Mouse (Mus musculus): Measurements from ENCODE around the gene Oxct2a. TPM values are rescaled to one million over a fixed set of nuclear protein-coding genes. Genes with fewer than 3 reads are reported as not detected.
"Not testable (repeated sequence)": the region's sequence is repeated elsewhere in the genome, so short reads cannot be mapped to it uniquely, and the experiment has no call there.

Oxct2a gene
- polyA plus RNA-seq, 1 experiment from 2014 or later: not detected

DNA sequence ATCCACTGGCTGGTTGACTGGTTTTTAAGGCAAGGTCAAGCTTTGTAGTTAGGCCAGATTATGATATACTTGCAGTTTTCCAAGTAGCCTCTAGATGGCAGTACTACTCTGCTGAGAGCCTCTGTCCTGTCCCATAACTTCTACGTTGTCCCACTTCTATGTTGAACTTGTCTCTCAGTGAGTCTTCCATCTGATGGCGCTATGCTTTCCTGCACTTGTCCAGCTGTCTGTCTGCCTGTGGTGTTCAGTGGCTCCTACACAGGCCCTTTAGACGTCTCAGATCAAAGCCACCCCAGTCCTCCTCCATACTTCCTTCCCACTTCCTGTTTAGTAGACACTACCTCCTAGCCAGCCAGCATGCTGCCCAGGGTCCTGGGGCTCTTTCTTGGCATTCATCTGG is 17.6 kb downstream of the Oxct2a start:
- Histone ChIP-seq H3K4me3 (replicated peaks; ENCODE audit: low read depth, low read length) (no peak overlapping the region), H3K9me3 (ENCODE audit: control insufficient read depth, low read length) (no peaks in the 10 kb centered on the region), H3K36me3 (ENCODE audit: control insufficient read depth, insufficient read depth, low read length) (peaks cover 19% of the 10 kb centered on the region), H3K27me3 (ENCODE audit: control insufficient read depth, insufficient read depth, low read length) (no peaks in the 10 kb centered on the region), H3K4me2 (ENCODE audit: low read length) (no peak overlapping the region), H3K27ac (replicated peaks; ENCODE audit: low read depth, low read length) (no peak overlapping the region), H3K9ac (replicated peaks; ENCODE audit: low read length) (no peak overlapping the region), H3K4me1 (ENCODE audit: control insufficient read depth, insufficient read depth, low read length) (no peaks in the 10 kb centered on the region)
- peak; percentile 74 for DNase-seq
- no peak for ATAC-seq (ENCODE audit: low FRiP score, low TSS enrichment)
- WGBS: 43% methylated on average over 3 of the region's 3 CpGs

DNA sequence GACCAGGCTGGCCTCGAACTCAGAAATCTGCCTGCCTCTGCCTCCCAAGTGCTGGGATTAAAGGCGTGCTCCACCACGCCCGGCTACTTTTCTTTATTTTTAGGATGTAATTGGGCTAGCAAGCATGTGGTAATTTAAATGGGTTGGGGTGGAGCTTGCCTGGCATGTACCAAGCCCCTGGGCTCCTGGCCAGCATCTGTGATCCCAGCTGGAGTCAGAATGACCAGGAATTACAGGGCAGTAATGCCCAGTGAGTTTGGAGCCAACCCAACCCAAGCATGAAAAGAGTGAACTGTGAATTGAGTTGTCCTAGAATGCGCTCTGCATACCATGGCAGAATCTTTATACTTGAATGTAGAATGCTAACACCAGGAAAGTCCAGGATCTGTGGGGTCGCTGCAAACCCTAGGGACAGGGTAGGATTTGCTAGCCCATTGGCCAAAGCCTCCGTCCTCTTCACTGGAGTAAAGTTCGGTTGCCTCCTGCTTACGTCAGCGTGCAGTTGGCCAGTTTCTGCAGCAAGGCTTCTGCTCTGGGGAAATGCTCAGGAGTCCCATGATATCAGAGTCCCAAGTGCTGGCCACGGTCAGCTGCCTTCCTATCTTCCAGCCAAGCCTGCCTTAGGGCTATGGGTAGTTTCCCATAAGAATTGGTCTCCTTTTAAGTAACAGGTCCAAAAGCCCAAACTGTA is 24.3 kb downstream of the Oxct2a start:
- Histone ChIP-seq H3K9ac (replicated peaks; ENCODE audit: low read length) (no peak overlapping the region), H3K4me3 (replicated peaks; ENCODE audit: low read depth, low read length) (no peak overlapping the region), H3K4me1 (ENCODE audit: control insufficient read depth, insufficient read depth, low read length) (no peaks in the 10 kb centered on the region), H3K9me3 (ENCODE audit: control insufficient read depth, low read length) (no peaks in the 10 kb centered on the region), H3K27me3 (ENCODE audit: control insufficient read depth, insufficient read depth, low read length) (no peaks in the 10 kb centered on the region), H3K36me3 (ENCODE audit: control insufficient read depth, insufficient read depth, low read length) (peaks cover 79% of the 10 kb centered on the region), H3K27ac (replicated peaks; ENCODE audit: low read depth, low read length) (no peak overlapping the region), H3K4me2 (ENCODE audit: low read length) (no peak overlapping the region)
- no peak for DNase-seq
- 94% methylated on average over 11 of the region's 11 CpGs for WGBS
- no peak for ATAC-seq (ENCODE audit: low FRiP score, low TSS enrichment)

DNA sequence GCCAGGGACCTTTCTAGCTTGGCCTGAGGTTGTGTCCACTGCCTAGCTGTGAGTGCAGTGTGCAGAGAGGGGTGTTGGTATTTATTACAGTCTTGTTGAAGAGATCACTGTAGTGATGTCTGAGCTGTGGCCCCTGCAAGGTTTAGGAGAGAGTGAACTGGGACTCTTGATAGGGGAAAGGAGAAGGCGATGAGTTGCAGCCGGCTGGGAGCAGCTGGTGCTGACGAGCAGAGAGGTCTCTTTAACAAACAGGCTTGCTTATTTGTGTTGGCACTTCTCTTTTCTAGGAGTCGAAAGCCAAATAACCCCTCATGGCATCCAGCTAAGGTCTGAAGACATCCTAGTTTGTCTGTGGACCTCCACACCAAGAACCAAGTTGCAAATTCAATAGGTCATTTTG is 25.2 kb downstream of the Oxct2a start:
- ATAC-seq (ENCODE audit: low FRiP score, low TSS enrichment): no peak
- Histone ChIP-seq H3K27me3 (ENCODE audit: control insufficient read depth, insufficient read depth, low read length) (no peaks in the 10 kb centered on the region), H3K9ac (replicated peaks; ENCODE audit: low read length) (no peak overlapping the region), H3K4me2 (ENCODE audit: low read length) (no peak overlapping the region), H3K36me3 (ENCODE audit: control insufficient read depth, insufficient read depth, low read length) (peaks cover 81% of the 10 kb centered on the region), H3K9me3 (ENCODE audit: control insufficient read depth, low read length) (no peaks in the 10 kb centered on the region), H3K4me3 (replicated peaks; ENCODE audit: low read depth, low read length) (no peak overlapping the region), H3K4me1 (ENCODE audit: control insufficient read depth, insufficient read depth, low read length) (no peaks in the 10 kb centered on the region), H3K27ac (replicated peaks; ENCODE audit: low read depth, low read length) (no peak overlapping the region)
- DNase-seq: no peak
- WGBS: 89% methylated on average over 4 of the region's 4 CpGs

DNA sequence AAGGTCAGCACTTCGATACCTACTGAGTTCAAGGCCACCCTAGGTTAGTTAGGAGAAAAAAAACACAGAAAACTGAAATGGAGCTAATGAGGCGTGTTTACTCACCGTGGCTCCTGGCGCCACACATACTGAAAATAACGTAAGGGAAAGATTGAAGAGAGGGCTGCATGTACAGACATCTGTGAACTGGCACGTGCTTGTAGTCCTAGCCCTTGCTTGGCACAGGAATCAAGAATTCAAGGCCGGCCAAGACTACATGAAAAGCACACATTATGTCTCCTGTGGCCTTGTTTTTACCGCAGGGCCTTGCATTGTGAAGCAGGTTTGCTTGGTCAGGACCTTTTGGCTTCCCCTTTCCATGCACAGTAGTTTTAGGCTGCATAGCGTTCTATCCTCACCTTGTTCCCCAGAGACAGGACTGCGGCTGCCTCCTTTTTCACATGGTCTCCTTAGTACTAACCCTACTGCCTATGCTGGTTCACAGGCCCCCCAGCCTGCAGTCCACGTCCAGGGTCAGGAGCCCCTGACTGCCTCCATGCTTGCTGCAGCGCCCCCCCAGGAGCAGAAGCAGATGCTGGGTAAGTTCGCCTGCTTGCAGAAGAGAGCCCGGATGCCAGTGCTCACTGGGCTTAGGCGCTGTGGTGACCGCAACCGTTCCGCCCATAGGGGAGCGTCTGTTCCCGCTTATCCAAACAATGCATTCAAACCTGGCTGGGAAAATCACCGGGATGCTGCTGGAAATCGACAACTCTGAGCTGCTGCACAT is 26.1 kb downstream of the Oxct2a start:
- Histone ChIP-seq H3K9ac (replicated peaks; ENCODE audit: low read length) (no peak overlapping the region), H3K36me3 (ENCODE audit: control insufficient read depth, insufficient read depth, low read length) (peaks cover 81% of the 10 kb centered on the region), H3K27ac (replicated peaks; ENCODE audit: low read depth, low read length) (no peak overlapping the region), H3K4me2 (ENCODE audit: low read length) (no peak overlapping the region), H3K4me1 (ENCODE audit: control insufficient read depth, insufficient read depth, low read length) (no peaks in the 10 kb centered on the region), H3K9me3 (ENCODE audit: control insufficient read depth, low read length) (no peaks in the 10 kb centered on the region), H3K27me3 (ENCODE audit: control insufficient read depth, insufficient read depth, low read length) (no peaks in the 10 kb centered on the region), H3K4me3 (replicated peaks; ENCODE audit: low read depth, low read length) (no peak overlapping the region)
- no peak for DNase-seq
- WGBS: 93% methylated on average over 22 of the region's 22 CpGs
- ATAC-seq (ENCODE audit: low FRiP score, low TSS enrichment): no peak

DNA sequence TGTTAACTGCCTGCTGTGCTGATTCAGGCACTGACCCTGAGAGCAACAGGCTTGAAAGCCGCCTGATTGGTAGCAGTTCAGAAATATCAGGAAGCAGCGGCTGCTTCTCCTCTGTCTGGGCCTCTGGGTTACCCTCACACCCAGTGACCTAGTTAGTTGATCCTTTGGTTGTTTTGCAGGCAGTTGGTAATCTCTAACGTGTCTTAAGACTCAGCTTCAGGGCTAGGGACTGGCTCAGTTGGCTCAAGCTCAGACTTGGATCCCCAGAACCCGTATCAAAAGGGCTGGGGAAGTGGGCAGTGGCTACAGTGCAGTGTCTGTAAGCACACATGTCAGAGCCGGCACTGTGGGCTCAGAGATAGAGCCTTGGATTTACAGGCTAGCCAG is 27.3 kb downstream of the Oxct2a start:
- DNase-seq (no peak), ATAC-seq (ENCODE audit: low FRiP score, low TSS enrichment) (no peak)
- Histone ChIP-seq H3K27ac (replicated peaks; ENCODE audit: low read depth, low read length) (no peak overlapping the region), H3K9ac (replicated peaks; ENCODE audit: low read length) (no peak overlapping the region), H3K9me3 (ENCODE audit: control insufficient read depth, low read length) (no peaks in the 10 kb centered on the region), H3K4me2 (ENCODE audit: low read length) (no peak overlapping the region), H3K27me3 (ENCODE audit: control insufficient read depth, insufficient read depth, low read length) (no peaks in the 10 kb centered on the region), H3K36me3 (ENCODE audit: control insufficient read depth, insufficient read depth, low read length) (peaks cover 89% of the 10 kb centered on the region), H3K4me3 (replicated peaks; ENCODE audit: low read depth, low read length) (no peak overlapping the region), H3K4me1 (ENCODE audit: control insufficient read depth, insufficient read depth, low read length) (no peaks in the 10 kb centered on the region)
- WGBS: 94% methylated on average over 5 of the region's 5 CpGs

DNA sequence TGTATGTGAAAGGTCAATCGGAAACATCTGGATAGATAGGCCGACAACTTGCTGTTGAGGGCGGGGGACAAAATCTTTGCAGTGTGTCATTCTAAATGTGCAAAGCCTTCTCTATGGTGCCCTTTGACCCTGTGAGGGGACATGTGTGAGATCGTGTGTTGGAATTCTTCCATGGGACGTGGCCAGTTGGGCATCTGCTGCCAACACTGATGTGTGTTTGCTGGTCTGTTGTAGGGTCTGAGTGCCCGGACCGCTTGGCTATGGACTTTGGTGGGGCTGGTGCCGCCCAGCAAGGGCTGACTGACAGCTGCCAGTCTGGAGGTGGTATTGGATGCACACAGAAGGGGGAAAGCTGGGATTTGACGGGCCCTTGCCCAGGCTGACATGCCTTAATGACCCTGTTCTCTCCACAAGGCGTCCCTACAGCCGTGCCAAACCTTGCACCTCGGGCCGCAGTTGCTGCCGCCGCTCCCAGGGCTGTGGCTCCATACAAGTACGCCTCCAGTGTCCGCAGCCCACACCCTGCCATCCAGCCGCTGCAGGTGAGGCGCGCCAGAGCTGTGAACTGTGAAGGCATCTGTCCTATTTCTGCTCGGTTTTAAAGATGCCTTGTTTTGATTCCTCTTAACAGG is 27.8 kb downstream of the Oxct2a start:
- no peaks in the 10 kb centered on the region for H3K27me3 ChIP-seq (ENCODE audit: control insufficient read depth, insufficient read depth, low read length)
- no peaks in the 10 kb centered on the region for H3K9me3 ChIP-seq (ENCODE audit: control insufficient read depth, low read length)
- no peak overlapping the region for H3K4me3 ChIP-seq (replicated peaks; ENCODE audit: low read depth, low read length)
- no peak overlapping the region for H3K9ac ChIP-seq (replicated peaks; ENCODE audit: low read length)
- H3K27ac ChIP-seq (replicated peaks; ENCODE audit: low read depth, low read length): no peak overlapping the region
- peaks cover 94% of the 10 kb centered on the region for H3K36me3 ChIP-seq (ENCODE audit: control insufficient read depth, insufficient read depth, low read length)
- H3K4me1 ChIP-seq (ENCODE audit: control insufficient read depth, insufficient read depth, low read length): no peaks in the 10 kb centered on the region
- ATAC-seq (ENCODE audit: low FRiP score, low TSS enrichment): no peak
- WGBS: 93% methylated on average over 21 of the region's 21 CpGs
- DNase-seq: no peak
- H3K4me2 ChIP-seq (ENCODE audit: low read length): no peak overlapping the region

DNA sequence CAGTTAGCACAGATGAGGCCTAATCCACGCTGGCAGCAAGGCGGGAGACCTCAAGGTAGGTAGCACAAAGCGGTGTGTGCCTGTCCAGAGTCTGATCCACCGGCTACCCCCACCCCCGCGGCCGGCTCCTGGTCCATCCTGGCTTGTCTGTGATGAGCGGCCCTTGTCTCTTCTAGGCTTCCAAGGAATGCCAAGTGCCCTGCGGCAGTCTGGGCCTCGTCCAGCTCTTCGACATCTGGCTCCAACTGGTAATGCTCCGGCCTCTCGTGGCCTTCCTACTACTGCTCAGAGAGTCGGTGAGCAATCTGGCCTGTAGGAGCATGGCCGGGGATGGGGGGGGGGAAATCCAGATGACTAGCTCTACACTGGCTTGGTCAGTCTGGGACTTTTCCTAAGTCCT is 28.4 kb downstream of the Oxct2a start:
- 97% methylated on average over 15 of the region's 15 CpGs for WGBS
- not testable (repeated sequence) for H3K4me1 ChIP-seq (ENCODE audit: control insufficient read depth, insufficient read depth, low read length); H3K27me3 ChIP-seq (ENCODE audit: control insufficient read depth, insufficient read depth, low read length); H3K9ac ChIP-seq (replicated peaks; ENCODE audit: low read length); H3K9me3 ChIP-seq (ENCODE audit: control insufficient read depth, low read length); H3K4me2 ChIP-seq (ENCODE audit: low read length); H3K27ac ChIP-seq (replicated peaks; ENCODE audit: low read depth, low read length); ATAC-seq (ENCODE audit: low FRiP score, low TSS enrichment); H3K4me3 ChIP-seq (replicated peaks; ENCODE audit: low read depth, low read length); DNase-seq
- peaks cover 94% of the 10 kb centered on the region for H3K36me3 ChIP-seq (ENCODE audit: control insufficient read depth, insufficient read depth, low read length)

DNA sequence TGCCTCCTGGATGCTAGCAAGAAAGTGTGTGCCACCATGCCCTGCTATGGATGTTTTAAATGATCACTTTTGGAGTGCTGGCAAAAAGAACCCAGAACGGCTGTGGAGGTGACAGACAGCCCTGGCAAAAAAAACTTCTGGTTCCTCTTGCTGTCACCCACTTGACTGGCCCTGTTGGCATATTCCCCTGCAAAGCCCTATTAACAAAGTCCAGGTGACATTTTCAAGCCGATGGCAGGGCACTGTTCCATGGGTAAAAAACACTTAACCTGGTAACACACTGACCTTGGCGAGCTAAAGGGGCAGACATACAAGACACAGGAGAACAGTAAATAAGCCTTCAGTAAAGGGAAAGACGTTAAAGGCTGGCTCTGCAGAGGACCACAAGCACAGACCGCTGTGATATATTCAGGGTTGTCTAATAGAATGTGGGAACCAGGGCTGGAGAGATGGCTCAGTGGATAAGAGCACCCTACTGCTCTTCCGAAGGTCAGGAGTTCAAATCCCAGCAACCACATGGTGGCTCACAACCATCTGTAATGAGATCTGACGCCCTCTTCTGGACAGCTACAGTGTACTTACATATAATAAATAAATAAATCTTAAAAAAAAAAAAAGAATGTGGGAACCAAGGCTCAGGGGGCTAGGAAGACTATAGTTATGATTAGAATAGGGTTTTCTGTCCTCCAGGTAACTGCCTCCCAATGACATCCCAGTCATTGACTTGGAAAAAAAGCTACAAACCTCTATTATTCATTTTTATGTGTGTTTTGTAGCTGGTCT is 29.6 kb downstream of the Oxct2a start:
- no peak for DNase-seq
- Histone ChIP-seq H3K4me3 (replicated peaks; ENCODE audit: low read depth, low read length) (no peak overlapping the region), H3K9ac (replicated peaks; ENCODE audit: low read length) (no peak overlapping the region), H3K27ac (replicated peaks; ENCODE audit: low read depth, low read length) (no peak overlapping the region), H3K36me3 (ENCODE audit: control insufficient read depth, insufficient read depth, low read length) (peaks cover 93% of the 10 kb centered on the region), H3K4me1 (ENCODE audit: control insufficient read depth, insufficient read depth, low read length) (no peaks in the 10 kb centered on the region), H3K9me3 (ENCODE audit: control insufficient read depth, low read length) (no peaks in the 10 kb centered on the region), H3K27me3 (ENCODE audit: control insufficient read depth, insufficient read depth, low read length) (no peaks in the 10 kb centered on the region), H3K4me2 (ENCODE audit: low read length) (no peak overlapping the region)
- ATAC-seq (ENCODE audit: low FRiP score, low TSS enrichment): no peak
- WGBS: 84% methylated on average over 7 of the region's 7 CpGs
